ENCODE assay signal across 8 mouse cellular contexts in the genomic region with DNA sequence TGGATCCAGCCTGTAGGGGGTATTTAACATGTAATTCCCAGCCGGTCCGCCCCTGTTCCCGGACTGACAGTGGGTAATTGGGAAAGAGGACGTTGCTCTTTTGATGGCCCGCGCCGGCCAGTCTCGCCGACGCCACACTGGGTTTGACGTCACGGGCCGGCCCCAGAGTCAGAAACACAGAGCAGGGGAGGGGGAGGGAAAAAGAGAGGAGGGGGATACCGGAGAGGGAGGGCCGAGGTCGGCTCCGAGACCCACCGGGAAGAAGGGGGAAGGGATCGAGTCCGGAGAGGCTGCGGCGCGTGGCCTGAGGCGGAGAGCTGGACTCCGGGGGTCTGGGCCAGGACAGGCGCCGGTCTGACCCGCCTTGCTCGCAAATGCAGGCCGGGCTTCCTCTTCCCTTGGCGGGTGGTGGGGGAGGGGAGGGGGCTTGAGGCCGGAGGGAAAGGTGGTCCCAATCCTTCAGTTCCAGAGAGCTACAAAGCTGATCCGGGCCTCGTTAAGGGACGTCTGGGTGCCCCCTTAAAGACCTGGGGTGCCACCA. TPM values are rescaled to one million over a fixed set of nuclear protein-coding genes. Genes with fewer than 3 reads are reported as not detected.
DNase-seq lines count a peak whose midpoint lies in the region; ATAC-seq and TF ChIP-seq lines count a peak whose summit lies in the region.

TSS of gene 4930412O13Rik (plus strand) at position 202 of the 541 bp plus-strand sequence.

- WGBS in kidney, embryonic 14.5 days, result 1% methylated on average over 33 of the region's 35 CpGs
- 2% methylated on average over 30 of the region's 35 CpGs for WGBS in intestine, postnatal 0 days
- under 1% methylated on average over 31 of the region's 35 CpGs for WGBS in neural tube, embryonic 11.5 days
- 16% methylated on average over 35 of the region's 35 CpGs for WGBS in thymus, adult 2 months

- H3K4me1 ChIP-seq in kidney, embryonic 14.5 days (ENCODE audit: control insufficient read depth, insufficient read depth, low read length), result peaks cover 11% of the 10 kb centered on the region; the same call in 1 of the 2 replicates
- no peaks in the 10 kb centered on the region for H3K4me1 ChIP-seq in intestine, postnatal 0 days (replicated peaks; ENCODE audit: control insufficient read depth, insufficient read depth, low read length)
- peaks cover 9% of the 10 kb centered on the region for H3K4me1 ChIP-seq in neural tube, embryonic 11.5 days (ENCODE audit: control insufficient read depth, insufficient read depth, low read length)
- H3K4me1 ChIP-seq in thymus, adult 2 months (replicated peaks; ENCODE audit: control insufficient read depth, insufficient read depth, low read length), result peaks cover 33% of the 10 kb centered on the region

- peak within 1 kb of the TSS; percentile 67 for H3K9ac ChIP-seq in kidney, embryonic 14.5 days (ENCODE audit: low read depth, low read length)
- H3K9ac ChIP-seq in intestine, postnatal 0 days (ENCODE audit: low read depth, low read length), result no peak within 1 kb of the TSS
- peak within 1 kb of the TSS; percentile 32; the same call in 1 of the 2 replicates for H3K9ac ChIP-seq in neural tube, embryonic 11.5 days (ENCODE audit: low read length)

- no peak for DNase-seq in kidney, adult 8-10 months
- peak; percentile 82 for DNase-seq in embryo, embryonic 9.5 days (ENCODE audit: extremely low spot score)
- DNase-seq in neural tube, embryonic 11.5 days (ENCODE audit: low spot score), result peak; percentile 58
- DNase-seq in right cerebral cortex, postnatal 4 days, result no peak
- no peak for DNase-seq in adrenal gland, postnatal 4 days (ENCODE audit: low spot score in 2 of 2)
- DNase-seq in thymus, adult 2 months, result no peak

- peak within 1 kb of the TSS; percentile 42 for H3K4me3 ChIP-seq in kidney, embryonic 14.5 days (ENCODE audit: low read length)
- H3K4me3 ChIP-seq in intestine, postnatal 0 days (ENCODE audit: low read depth, low read length), result peak within 1 kb of the TSS; percentile 56
- H3K4me3 ChIP-seq in neural tube, embryonic 11.5 days (ENCODE audit: low read depth, low read length), result peak within 1 kb of the TSS; percentile 28
- H3K4me3 ChIP-seq in thymus, adult 2 months (ENCODE audit: control insufficient read depth, insufficient read depth, low read length), result no peak within 1 kb of the TSS

- TF ChIP-seq CTCF in intestine, postnatal 0 days (IDR thresholded peaks at IDR 0.05; ENCODE audit: low read depth), result no peak
- no peak for TF ChIP-seq CTCF in thymus, adult 2 months (IDR thresholded peaks at IDR 0.05; ENCODE audit: borderline replicate concordance, control insufficient read depth, extremely low read depth, insufficient read depth, low read length, poor library complexity)

- H3K27ac ChIP-seq in kidney, embryonic 14.5 days (ENCODE audit: low read depth, low read length), result peak within 1 kb of the TSS; percentile 88
- H3K27ac ChIP-seq in intestine, postnatal 0 days (ENCODE audit: low read depth, low read length), result no peak within 1 kb of the TSS
- no peak within 1 kb of the TSS for H3K27ac ChIP-seq in neural tube, embryonic 11.5 days (ENCODE audit: low read depth, low read length)
- H3K27ac ChIP-seq in thymus, adult 2 months (ENCODE audit: control insufficient read depth, insufficient read depth, low read length), result no peak within 1 kb of the TSS

- H3K36me3 ChIP-seq in kidney, embryonic 14.5 days (ENCODE audit: control insufficient read depth, insufficient read depth, low read length), result no peaks in the 10 kb centered on the region
- no peaks in the 10 kb centered on the region for H3K36me3 ChIP-seq in intestine, postnatal 0 days (ENCODE audit: control insufficient read depth, insufficient read depth)
- H3K36me3 ChIP-seq in neural tube, embryonic 11.5 days (ENCODE audit: control insufficient read depth, insufficient read depth, low read length), result no peaks in the 10 kb centered on the region
- no peaks in the 10 kb centered on the region for H3K36me3 ChIP-seq in thymus, adult 2 months (ENCODE audit: control insufficient read depth, insufficient read depth, low read length)

- H3K9me3 ChIP-seq in kidney, embryonic 14.5 days (ENCODE audit: control insufficient read depth, low read length), result no peaks in the 10 kb centered on the region
- no peaks in the 10 kb centered on the region for H3K9me3 ChIP-seq in intestine, postnatal 0 days (ENCODE audit: control insufficient read depth)
- H3K9me3 ChIP-seq in neural tube, embryonic 11.5 days (ENCODE audit: control insufficient read depth, low read length), result no peaks in the 10 kb centered on the region

- H3K4me2 ChIP-seq in kidney, embryonic 14.5 days (replicated peaks; ENCODE audit: low read depth, low read length), result peak within 1 kb of the TSS; percentile 91
- peak within 1 kb of the TSS; percentile 97 for H3K4me2 ChIP-seq in intestine, postnatal 0 days (replicated peaks; ENCODE audit: low read depth)
- H3K4me2 ChIP-seq in neural tube, embryonic 11.5 days (ENCODE audit: low read depth), result peak within 1 kb of the TSS; percentile 37

- 0 out of 2 replicates have a peak, but pooled peaks have one; percentile 10 for ATAC-seq in kidney, embryonic 14.5 days (ENCODE audit: low FRiP score, low TSS enrichment)
- ATAC-seq in intestine, postnatal 0 days, result no peak
- no peak for ATAC-seq in neural tube, embryonic 11.5 days (ENCODE audit: insufficient read depth, low FRiP score, low TSS enrichment)

- peaks cover 58% of the 10 kb centered on the region for H3K27me3 ChIP-seq in kidney, embryonic 14.5 days (ENCODE audit: control insufficient read depth, insufficient read depth, low read length)
- peaks cover 89% of the 10 kb centered on the region for H3K27me3 ChIP-seq in intestine, postnatal 0 days (replicated peaks; ENCODE audit: control insufficient read depth, insufficient read depth, low read length)
- H3K27me3 ChIP-seq in neural tube, embryonic 11.5 days (ENCODE audit: control insufficient read depth, insufficient read depth, low read length), result peaks cover 96% of the 10 kb centered on the region
- peaks cover 41% of the 10 kb centered on the region for H3K27me3 ChIP-seq in thymus, adult 2 months (ENCODE audit: control insufficient read depth, insufficient read depth, low read length)

- TF ChIP-seq POLR2A in thymus, adult 2 months (IDR thresholded peaks at IDR 0.05; ENCODE audit: control insufficient read depth, extremely low read depth, insufficient read depth, low read length, poor library complexity), result no peak

RNA-seq across cellular contexts. Expression of gene 4930412O13Rik, which starts in this region (rescaled TPM):
- 3.7 and 4.4 TPM in 2 replicates for polyA plus RNA-seq in kidney, embryonic 14.5 days (2014; fragmentation: Nextera tagmentation; extraction: Ambion mirVana)
- polyA plus RNA-seq in intestine, postnatal 0 days (2015; fragmentation: Nextera tagmentation; extraction: Ambion mirVana), result not detected in 2 replicates
- polyA plus RNA-seq in neural tube, embryonic 11.5 days (2014; fragmentation: Nextera tagmentation; extraction: Ambion mirVana), result 0.41 TPM in 1 of 2 replicates, not detected in the other
- total RNA-seq in adrenal gland, postnatal 4 days (2021), result 1 to 10 TPM; 4.4 to 6.5 TPM
- not detected in 2 replicates for polyA plus RNA-seq in thymus, adult 2 months (2012; rRNA removed)

Comparison
In these comparisons a context has a peak if more than half of its experiments do, and no peak if none do; other contexts are left out.
1. Peak in DNase-seq, H3K4me3 ChIP-seq, H3K9ac ChIP-seq and H3K4me2 ChIP-seq in neural tube, embryonic 11.5 days; RNA of the gene not detected or under 1 TPM.
2. H3K4me2 ChIP-seq: peak in every context shown above with its lines; median percentile 97 in intestine, postnatal 0 days; 91 in kidney, embryonic 14.5 days; 37 in neural tube, embryonic 11.5 days.